Mouse (Mus musculus) G1E (cell line): ENCODE results near the gene H2-Ob.

Experiments used
- CTCF ChIP-seq: IDR thresholded peaks from 2 replicates; pipeline ENCODE4 v1.5.1; 2012; ENCODE audit warnings: low read depth, low read length, inconsistent platforms, mixed read lengths
- POLR2AphosphoS5 ChIP-seq: IDR thresholded peaks from 2 replicates; pipeline ENCODE4 v1.6.1; 2012; ENCODE audit warnings: low read depth, low read length, inconsistent platforms; ENCODE audit not compliant: insufficient replicate concordance
- TAL1 ChIP-seq: conservative IDR thresholded peaks from 2 replicates; pipeline ENCODE4 v1.6.1; 2012; ENCODE audit warnings: low read depth, low read length, inconsistent platforms, mixed read lengths

- no peak for TF ChIP-seq CTCF
- no peak for TF ChIP-seq TAL1
- no peak for TF ChIP-seq POLR2AphosphoS5
Observed at GRCm38 (mm10) chr17:34285848-34286247, 47.1 kb downstream of the H2-Ob start.
